Mouse (Mus musculus): Measurements from ENCODE around the gene Tirap.

GRCm38 (mm10) chr9:35217963-35218362 is 17.9 kb upstream of the Tirap start:
- no peak for TF ChIP-seq CTCF (IDR thresholded peaks at IDR 0.05; ENCODE audit: borderline replicate concordance, control insufficient read depth, extremely low read depth, insufficient read depth, low read length, poor library complexity)
- no peak for TF ChIP-seq POLR2A (IDR thresholded peaks at IDR 0.05; ENCODE audit: control insufficient read depth, extremely low read depth, insufficient read depth, low read length, poor library complexity)

All from thymus, adult 2 months (tissue).